Mouse (Mus musculus): ENCODE data around the gene Usp17la. TPM values are rescaled to one million over a fixed set of nuclear protein-coding genes. Genes with fewer than 3 reads are reported as not detected.
"Not testable (repeated sequence)": the region's sequence is repeated elsewhere in the genome, so short reads cannot be mapped to it uniquely, and the experiment has no call there.

The Usp17la gene
- polyA plus RNA-seq (2014; fragmentation: Nextera tagmentation; extraction: Ambion mirVana) = not detected in 2 replicates

- ATAC-seq; H3K27ac ChIP-seq (ENCODE audit: low read depth, low read length): not testable (repeated sequence)
- WGBS = 80% methylated on average over 2 of the region's 2 CpGs
Observed at GRCm38 (mm10) chr7:104856709-104857108, at the start of gene Usp17la. TSS of gene Usp17la (plus strand) at chr7:104857009.

GRCm38 (mm10) chr7:104810335-104810734 lies 46.5 kb upstream of the Usp17la start:
- WGBS = 84% methylated on average over 8 of the region's 8 CpGs

More at GRCm38 (mm10) chr7:104856709-104857108, at the start of gene Usp17la:
- H3K4me2 ChIP-seq (ENCODE audit: low read length); H3K9me3 ChIP-seq (replicated peaks; ENCODE audit: control insufficient read depth, low read length); H3K36me3 ChIP-seq (ENCODE audit: control insufficient read depth, insufficient read depth, low read length); H3K9ac ChIP-seq (ENCODE audit: low read length); H3K4me1 ChIP-seq (ENCODE audit: control insufficient read depth, insufficient read depth, low read length); H3K27me3 ChIP-seq (replicated peaks; ENCODE audit: control insufficient read depth, insufficient read depth, low read length); H3K4me3 ChIP-seq (ENCODE audit: low read depth, low read length); DNase-seq (ENCODE audit: low spot score): not testable (repeated sequence)

GRCm38 (mm10) chr7:104842503-104842902 lies 14.3 kb upstream of the Usp17la start, which contains the start of gene Usp17lb:
TSS of gene Usp17lb (minus strand) at chr7:104842603.
- H3K4me3 ChIP-seq (ENCODE audit: low read depth, low read length) = no peak within 1 kb of the TSS
- H3K4me1 ChIP-seq (ENCODE audit: control insufficient read depth, insufficient read depth, low read length) = no peaks in the 10 kb centered on the region
- H3K36me3 ChIP-seq (ENCODE audit: control insufficient read depth, insufficient read depth, low read length) = no peaks in the 10 kb centered on the region
- no peak within 1 kb of the TSS for H3K9ac ChIP-seq (ENCODE audit: low read length)
- no peaks in the 10 kb centered on the region for H3K27me3 ChIP-seq (replicated peaks; ENCODE audit: control insufficient read depth, insufficient read depth, low read length)
- H3K9me3 ChIP-seq (replicated peaks; ENCODE audit: control insufficient read depth, low read length) = no peaks in the 10 kb centered on the region
- H3K27ac ChIP-seq (ENCODE audit: low read depth, low read length) = no peak within 1 kb of the TSS
- WGBS = 57% methylated on average over 1 of the region's 1 CpGs
- ATAC-seq (no peak), DNase-seq (ENCODE audit: low spot score) (no peak)
- H3K4me2 ChIP-seq (ENCODE audit: low read length) = no peak within 1 kb of the TSS

More at GRCm38 (mm10) chr7:104810335-104810734, 46.5 kb upstream of the Usp17la start:
- not testable (repeated sequence) for H3K4me2 ChIP-seq (ENCODE audit: low read length); DNase-seq (ENCODE audit: low spot score); H3K9me3 ChIP-seq (replicated peaks; ENCODE audit: control insufficient read depth, low read length); H3K4me3 ChIP-seq (ENCODE audit: low read depth, low read length); H3K9ac ChIP-seq (ENCODE audit: low read length); H3K27ac ChIP-seq (ENCODE audit: low read depth, low read length); H3K4me1 ChIP-seq (ENCODE audit: control insufficient read depth, insufficient read depth, low read length); H3K36me3 ChIP-seq (ENCODE audit: control insufficient read depth, insufficient read depth, low read length); H3K27me3 ChIP-seq (replicated peaks; ENCODE audit: control insufficient read depth, insufficient read depth, low read length); ATAC-seq

DNA sequence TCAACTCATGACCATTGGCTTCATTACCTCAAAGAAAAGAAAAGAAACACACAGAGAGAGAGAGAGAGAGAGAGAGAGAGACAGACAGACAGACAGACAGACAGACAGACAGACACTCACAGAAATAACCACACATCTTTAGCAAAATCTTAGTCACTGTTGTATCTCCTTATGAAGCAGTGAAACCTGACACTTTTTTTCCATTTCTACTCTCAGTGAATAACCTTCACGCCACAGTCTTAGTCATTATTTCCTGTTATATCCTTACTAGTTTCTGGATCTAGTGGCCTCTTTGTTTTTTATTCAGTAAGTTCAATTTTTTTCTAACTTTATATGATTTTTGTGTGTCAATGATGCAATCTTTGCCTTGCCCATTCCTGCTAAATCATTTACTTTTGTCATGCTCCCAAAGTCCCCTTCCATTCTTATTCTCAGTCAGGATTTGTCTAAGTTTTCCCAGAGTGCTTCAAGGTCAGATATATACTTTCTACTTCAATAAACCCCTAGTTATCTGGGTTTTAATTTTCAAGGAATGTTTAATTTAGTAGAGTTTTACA lies 13.0 kb upstream of the Usp17la start:
- no peaks in the 10 kb centered on the region for H3K9me3 ChIP-seq (replicated peaks; ENCODE audit: control insufficient read depth, low read length)
- 90% methylated on average over 1 of the region's 1 CpGs for WGBS
- H3K4me3 ChIP-seq (ENCODE audit: low read depth, low read length) = no peak overlapping the region
- H3K27ac ChIP-seq (ENCODE audit: low read depth, low read length) = no peak overlapping the region
- H3K36me3 ChIP-seq (ENCODE audit: control insufficient read depth, insufficient read depth, low read length) = no peaks in the 10 kb centered on the region
- H3K4me1 ChIP-seq (ENCODE audit: control insufficient read depth, insufficient read depth, low read length) = no peaks in the 10 kb centered on the region
- H3K9ac ChIP-seq (ENCODE audit: low read length) = no peak overlapping the region
- H3K4me2 ChIP-seq (ENCODE audit: low read length) = no peak overlapping the region
- H3K27me3 ChIP-seq (replicated peaks; ENCODE audit: control insufficient read depth, insufficient read depth, low read length) = no peaks in the 10 kb centered on the region
- ATAC-seq (no peak), DNase-seq (ENCODE audit: low spot score) (no peak)

- H3K4me1 ChIP-seq (ENCODE audit: control insufficient read depth, insufficient read depth, low read length); H3K4me2 ChIP-seq (ENCODE audit: low read length); H3K4me3 ChIP-seq (ENCODE audit: low read depth, low read length); H3K27ac ChIP-seq (ENCODE audit: low read depth, low read length); H3K9ac ChIP-seq (ENCODE audit: low read length); DNase-seq (ENCODE audit: low spot score); H3K36me3 ChIP-seq (ENCODE audit: control insufficient read depth, insufficient read depth, low read length); ATAC-seq; H3K9me3 ChIP-seq (replicated peaks; ENCODE audit: control insufficient read depth, low read length); H3K27me3 ChIP-seq (replicated peaks; ENCODE audit: control insufficient read depth, insufficient read depth, low read length): not testable (repeated sequence)
- WGBS = 72% methylated on average over 2 of the region's 2 CpGs
Observed at GRCm38 (mm10) chr7:104851546-104851945, 5.3 kb upstream of the Usp17la start.

- Histone ChIP-seq H3K36me3 (ENCODE audit: control insufficient read depth, insufficient read depth, low read length) (no peaks in the 10 kb centered on the region), H3K27ac (ENCODE audit: low read depth, low read length) (no peak overlapping the region), H3K9me3 (replicated peaks; ENCODE audit: control insufficient read depth, low read length) (no peaks in the 10 kb centered on the region), H3K4me3 (ENCODE audit: low read depth, low read length) (no peak overlapping the region), H3K4me1 (ENCODE audit: control insufficient read depth, insufficient read depth, low read length) (no peaks in the 10 kb centered on the region), H3K9ac (ENCODE audit: low read length) (no peak overlapping the region), H3K27me3 (replicated peaks; ENCODE audit: control insufficient read depth, insufficient read depth, low read length) (no peaks in the 10 kb centered on the region), H3K4me2 (ENCODE audit: low read length) (no peak overlapping the region)
- ATAC-seq = no peak
- DNase-seq (ENCODE audit: low spot score) = no peak
- 85% methylated on average over 3 of the region's 3 CpGs for WGBS
Observed at GRCm38 (mm10) chr7:104855248-104855750, 1.5 kb upstream of the Usp17la start.

DNA sequence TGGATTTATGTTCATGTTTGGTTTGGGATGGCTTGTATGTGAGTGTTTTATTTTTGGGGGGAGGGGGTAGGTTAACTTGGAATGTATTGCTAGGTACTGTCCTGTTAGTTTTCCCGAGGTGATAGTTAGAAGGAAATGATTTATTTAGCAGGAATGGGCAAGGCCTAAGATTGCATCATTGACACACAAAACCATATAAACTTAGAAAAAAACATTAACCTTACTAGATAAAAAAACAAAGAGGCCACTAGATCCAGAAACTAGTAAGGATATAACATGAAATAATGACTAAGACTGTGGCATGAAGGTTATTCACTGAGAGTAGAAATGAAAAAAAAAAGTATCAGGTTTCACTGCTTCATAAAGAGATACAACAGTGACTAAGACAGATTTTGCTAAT lies 874 bp downstream of the Usp17la start:
- no peak overlapping the region for H3K4me3 ChIP-seq (ENCODE audit: low read depth, low read length)
- WGBS = 86% methylated on average over 1 of the region's 1 CpGs
- no peaks in the 10 kb centered on the region for H3K27me3 ChIP-seq (replicated peaks; ENCODE audit: control insufficient read depth, insufficient read depth, low read length)
- no peak for DNase-seq (ENCODE audit: low spot score)
- H3K9ac ChIP-seq (ENCODE audit: low read length) = no peak overlapping the region
- no peaks in the 10 kb centered on the region for H3K9me3 ChIP-seq (replicated peaks; ENCODE audit: control insufficient read depth, low read length)
- no peaks in the 10 kb centered on the region for H3K36me3 ChIP-seq (ENCODE audit: control insufficient read depth, insufficient read depth, low read length)
- H3K27ac ChIP-seq (ENCODE audit: low read depth, low read length) = no peak overlapping the region
- H3K4me1 ChIP-seq (ENCODE audit: control insufficient read depth, insufficient read depth, low read length) = no peaks in the 10 kb centered on the region
- no peak overlapping the region for H3K4me2 ChIP-seq (ENCODE audit: low read length)
- no peak for ATAC-seq

DNA sequence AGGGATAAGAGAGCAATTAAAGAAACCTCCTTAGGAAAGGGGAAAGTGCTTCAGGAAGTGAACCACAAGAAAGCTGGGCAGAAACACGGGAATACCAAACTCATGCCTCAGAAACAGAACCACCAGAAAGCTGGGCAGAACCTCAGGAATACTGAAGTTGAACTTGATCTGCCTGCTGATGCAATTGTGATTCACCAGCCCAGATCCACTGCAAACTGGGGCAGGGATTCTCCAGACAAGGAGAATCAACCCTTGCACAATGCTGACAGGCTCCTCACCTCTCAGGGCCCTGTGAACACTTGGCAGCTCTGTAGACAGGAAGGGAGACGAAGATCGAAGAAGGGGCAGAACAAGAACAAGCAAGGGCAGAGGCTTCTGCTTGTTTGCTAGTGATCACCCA lies 4.6 kb downstream of the Usp17la start:
- Histone ChIP-seq H3K4me3 (ENCODE audit: low read depth, low read length) (no peak overlapping the region), H3K4me1 (ENCODE audit: control insufficient read depth, insufficient read depth, low read length) (no peaks in the 10 kb centered on the region)
- 84% methylated on average over 3 of the region's 3 CpGs for WGBS

GRCm38 (mm10) chr7:104877731-104878130 lies 20.9 kb downstream of the Usp17la start, which contains the start of gene Olfr665:
TSS of gene Olfr665 (plus strand) at chr7:104878031.
- DNase-seq (ENCODE audit: low spot score) (no peak), ATAC-seq (no peak)
- Histone ChIP-seq H3K36me3 (ENCODE audit: control insufficient read depth, insufficient read depth, low read length) (no peaks in the 10 kb centered on the region), H3K27me3 (replicated peaks; ENCODE audit: control insufficient read depth, insufficient read depth, low read length) (no peaks in the 10 kb centered on the region), H3K9ac (ENCODE audit: low read length) (no peak within 1 kb of the TSS), H3K9me3 (replicated peaks; ENCODE audit: control insufficient read depth, low read length) (no peaks in the 10 kb centered on the region), H3K4me1 (ENCODE audit: control insufficient read depth, insufficient read depth, low read length) (no peaks in the 10 kb centered on the region), H3K4me3 (ENCODE audit: low read depth, low read length) (no peak within 1 kb of the TSS), H3K4me2 (ENCODE audit: low read length) (no peak within 1 kb of the TSS), H3K27ac (ENCODE audit: low read depth, low read length) (no peak within 1 kb of the TSS)
- 51% methylated on average over 1 of the region's 1 CpGs for WGBS

More for the DNA sequence above, 4.6 kb downstream of the Usp17la start:
- Histone ChIP-seq H3K4me2 (ENCODE audit: low read length) (no peak overlapping the region), H3K27ac (ENCODE audit: low read depth, low read length) (no peak overlapping the region), H3K36me3 (ENCODE audit: control insufficient read depth, insufficient read depth, low read length) (no peaks in the 10 kb centered on the region), H3K27me3 (replicated peaks; ENCODE audit: control insufficient read depth, insufficient read depth, low read length) (no peaks in the 10 kb centered on the region), H3K9ac (ENCODE audit: low read length) (no peak overlapping the region), H3K9me3 (replicated peaks; ENCODE audit: control insufficient read depth, low read length) (no peaks in the 10 kb centered on the region)
- DNase-seq (ENCODE audit: low spot score) = no peak
- no peak for ATAC-seq

Data from forebrain, embryonic 14.5 days (tissue).